Mouse (Mus musculus): ENCODE data around the gene Ttll8. TPM values are rescaled to one million over a fixed set of nuclear protein-coding genes. Genes with fewer than 3 reads are reported as not detected.

Gene Ttll8
- total RNA-seq, 2 experiments from 2014 or later: 0.87 to 2.2 TPM

DNA sequence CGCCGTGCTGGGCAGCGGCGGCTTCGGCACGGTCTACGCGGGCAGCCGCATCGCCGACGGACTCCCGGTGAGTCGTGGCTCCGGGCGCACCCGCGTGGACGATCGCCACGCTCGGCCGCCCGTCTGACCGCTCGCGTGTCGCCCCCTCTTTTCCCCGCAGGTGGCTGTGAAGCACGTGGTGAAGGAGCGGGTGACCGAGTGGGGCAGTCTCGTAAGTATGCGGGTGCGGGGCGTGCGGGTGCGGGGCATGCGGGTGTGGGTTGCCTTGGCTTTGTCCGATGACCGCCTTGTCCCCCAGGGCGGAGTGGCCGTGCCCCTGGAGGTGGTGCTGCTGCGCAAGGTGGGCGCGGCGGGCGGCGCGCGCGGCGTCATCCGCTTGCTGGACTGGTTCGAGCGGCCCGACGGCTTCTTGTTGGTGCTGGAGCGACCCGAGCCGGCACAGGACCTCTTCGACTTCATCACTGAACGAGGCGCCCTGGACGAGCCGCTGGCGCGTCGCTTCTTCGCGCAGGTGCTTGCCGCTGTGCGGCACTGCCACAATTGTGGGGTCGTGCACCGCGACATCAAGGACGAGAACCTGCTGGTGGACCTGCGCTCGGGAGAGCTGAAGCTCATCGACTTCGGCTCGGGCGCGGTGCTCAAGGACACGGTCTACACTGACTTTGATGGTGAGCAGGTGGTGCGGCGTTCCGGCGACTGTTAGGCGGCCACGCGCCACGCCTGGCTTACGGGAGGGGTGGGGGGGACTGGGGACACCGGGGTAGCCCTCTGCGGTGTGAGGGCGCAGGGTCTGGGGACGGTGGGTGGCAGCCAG is 91.1 kb downstream of the Ttll8 start:
- DNase-seq (ENCODE audit: low spot score in 2 of 2): peak in 1 of 2 experiments; percentile 65

GRCm38 (mm10) chr15:88861772-88862622 is 92.2 kb downstream of the Ttll8 start, which contains the start of gene Pim3:
Gene Pim3, plus strand, starts transcription at chr15:88862186.
- DNase-seq (ENCODE audit: low spot score in 2 of 2): peak; percentile 93 to 97

GRCm38 (mm10) chr15:88860781-88861180 is 93.4 kb downstream of the Ttll8 start:
- no peak for DNase-seq (ENCODE audit: low spot score in 2 of 2)

DNA sequence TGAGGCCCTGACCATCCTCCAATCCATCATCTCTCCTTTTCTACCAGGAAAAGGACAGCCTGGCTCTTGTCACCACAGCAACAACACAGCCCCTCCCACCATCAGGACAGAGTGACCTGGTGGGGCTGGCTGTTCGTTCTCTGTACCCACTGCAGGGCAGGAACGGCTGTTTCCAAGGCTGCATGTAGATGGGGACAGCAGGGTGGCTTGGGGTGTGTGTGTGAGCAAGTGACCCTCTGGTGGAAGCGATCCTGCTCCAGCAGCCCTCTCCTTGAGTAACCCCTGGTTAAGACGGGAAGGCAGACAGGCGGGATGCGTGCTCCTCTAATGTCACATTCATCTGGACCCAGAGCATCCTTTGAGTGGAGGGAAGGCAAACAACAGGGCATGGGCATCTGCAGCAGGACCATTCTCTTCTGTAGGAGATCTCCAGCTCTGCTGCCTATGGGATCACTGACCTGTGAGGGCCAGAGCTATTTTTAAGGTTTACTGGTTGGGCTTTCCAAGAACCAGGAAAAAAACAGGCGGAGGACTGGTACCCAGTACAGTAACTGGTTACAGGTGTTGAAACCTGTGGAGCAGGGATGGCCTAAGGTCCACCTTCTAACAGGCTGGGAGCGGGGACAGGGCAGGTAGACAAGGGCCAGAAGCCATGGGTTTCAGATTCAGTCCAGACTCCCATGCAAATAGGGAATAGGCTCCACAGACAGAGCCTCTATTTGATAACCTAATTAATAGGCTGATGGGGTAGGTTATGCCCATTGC is 94.8 kb downstream of the Ttll8 start:
- DNase-seq (ENCODE audit: low spot score in 2 of 2): no peak

- DNase-seq (ENCODE audit: low spot score in 2 of 2): no peak
Measured at GRCm38 (mm10) chr15:88858707-88859106, 95.5 kb downstream of the Ttll8 start.

- DNase-seq (ENCODE audit: low spot score in 2 of 2): no peak
Measured at GRCm38 (mm10) chr15:88858141-88858541, 96.1 kb downstream of the Ttll8 start.

- DNase-seq (ENCODE audit: low spot score in 2 of 2): no peak
Measured at GRCm38 (mm10) chr15:88857361-88857760, 96.9 kb downstream of the Ttll8 start.

DNA sequence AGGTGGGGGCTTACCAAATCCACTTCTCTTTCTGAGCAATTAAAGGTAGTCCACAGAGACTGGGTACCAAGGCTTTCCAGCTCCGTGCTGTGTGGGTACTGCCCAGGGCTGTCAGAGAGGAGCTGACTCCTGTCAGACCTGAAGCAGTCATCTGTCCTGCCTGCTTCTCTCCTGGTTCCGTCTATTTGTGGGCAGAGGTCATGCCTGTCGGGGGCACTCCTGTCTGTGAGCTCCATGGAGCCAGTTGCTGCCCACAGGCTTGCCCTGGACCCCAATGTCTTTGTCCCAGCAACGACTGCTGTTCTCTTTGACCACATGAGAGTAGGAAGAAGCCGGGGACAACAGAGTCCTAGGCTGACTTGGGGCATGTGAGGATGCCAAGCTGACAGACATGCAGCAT is 97.6 kb downstream of the Ttll8 start:
- DNase-seq (ENCODE audit: low spot score in 2 of 2): no peak

DNA sequence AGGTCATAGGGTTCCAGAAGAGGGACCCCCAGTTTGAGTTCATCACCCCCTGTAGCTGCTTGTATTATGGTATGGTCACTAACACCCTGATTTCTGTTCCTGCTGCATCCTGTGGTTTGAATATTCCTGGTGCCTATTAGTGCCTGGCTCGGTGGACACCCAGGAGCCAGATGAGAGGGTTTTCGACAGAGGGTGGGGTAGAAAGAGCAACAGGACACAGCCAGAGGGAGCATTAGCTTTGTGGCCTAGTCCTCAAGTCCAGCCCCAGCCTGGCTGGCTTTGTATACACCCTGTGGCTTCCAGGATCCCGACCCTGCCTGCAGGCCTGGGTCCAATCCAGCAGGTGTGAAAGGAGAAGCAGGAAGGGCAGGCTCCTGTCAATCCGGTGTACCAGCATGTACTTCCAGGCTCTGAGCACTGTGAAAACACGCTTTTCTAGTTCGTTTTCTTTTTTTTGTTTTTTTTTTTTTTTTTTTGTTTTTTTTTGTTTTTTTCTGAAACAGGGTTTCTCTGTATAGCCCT is 98.3 kb downstream of the Ttll8 start:
- DNase-seq (ENCODE audit: low spot score in 2 of 2): no peak

DNA sequence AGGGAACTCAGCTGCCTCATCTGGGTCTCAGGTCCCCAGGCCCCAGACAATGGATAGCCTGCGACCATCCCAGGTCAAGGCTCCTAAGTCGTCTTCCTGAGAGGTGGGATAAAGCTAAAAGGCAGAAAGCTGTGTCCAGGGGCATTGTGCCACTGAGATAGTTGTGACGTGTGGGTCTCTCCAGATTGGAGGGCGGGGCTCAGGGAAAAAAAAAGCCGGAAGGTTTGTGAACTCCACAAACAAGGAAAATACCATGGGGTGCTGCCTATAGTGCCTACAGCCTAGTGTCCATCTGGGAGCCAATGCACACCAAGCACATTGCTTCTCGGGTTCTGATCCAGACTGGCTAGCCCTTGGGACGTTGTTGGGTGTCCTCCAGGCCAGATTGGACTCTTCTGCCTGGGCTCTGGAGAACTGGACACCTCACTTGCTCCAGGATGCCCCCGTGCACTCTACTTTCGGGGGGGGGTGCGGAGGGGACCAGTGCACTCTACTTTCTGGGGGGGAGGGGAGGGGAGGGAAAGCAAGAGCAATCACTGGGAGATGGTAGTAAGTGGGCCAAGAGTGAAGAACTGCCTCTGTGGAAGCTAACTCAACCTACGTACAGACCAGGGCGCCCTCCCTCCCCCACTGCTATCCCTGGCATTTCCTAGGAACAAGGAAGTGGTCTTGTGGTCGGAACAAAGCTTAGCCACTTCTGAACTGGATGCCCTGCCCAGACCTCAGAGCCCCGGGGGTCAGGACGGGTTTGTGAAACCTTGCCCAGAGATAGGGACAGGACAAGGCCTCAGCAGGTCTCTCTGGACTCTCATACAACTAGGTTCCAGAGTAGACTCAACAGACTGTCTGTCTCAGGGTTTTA is 99.0 kb downstream of the Ttll8 start:
- no peak for DNase-seq (ENCODE audit: low spot score in 2 of 2)

DNA sequence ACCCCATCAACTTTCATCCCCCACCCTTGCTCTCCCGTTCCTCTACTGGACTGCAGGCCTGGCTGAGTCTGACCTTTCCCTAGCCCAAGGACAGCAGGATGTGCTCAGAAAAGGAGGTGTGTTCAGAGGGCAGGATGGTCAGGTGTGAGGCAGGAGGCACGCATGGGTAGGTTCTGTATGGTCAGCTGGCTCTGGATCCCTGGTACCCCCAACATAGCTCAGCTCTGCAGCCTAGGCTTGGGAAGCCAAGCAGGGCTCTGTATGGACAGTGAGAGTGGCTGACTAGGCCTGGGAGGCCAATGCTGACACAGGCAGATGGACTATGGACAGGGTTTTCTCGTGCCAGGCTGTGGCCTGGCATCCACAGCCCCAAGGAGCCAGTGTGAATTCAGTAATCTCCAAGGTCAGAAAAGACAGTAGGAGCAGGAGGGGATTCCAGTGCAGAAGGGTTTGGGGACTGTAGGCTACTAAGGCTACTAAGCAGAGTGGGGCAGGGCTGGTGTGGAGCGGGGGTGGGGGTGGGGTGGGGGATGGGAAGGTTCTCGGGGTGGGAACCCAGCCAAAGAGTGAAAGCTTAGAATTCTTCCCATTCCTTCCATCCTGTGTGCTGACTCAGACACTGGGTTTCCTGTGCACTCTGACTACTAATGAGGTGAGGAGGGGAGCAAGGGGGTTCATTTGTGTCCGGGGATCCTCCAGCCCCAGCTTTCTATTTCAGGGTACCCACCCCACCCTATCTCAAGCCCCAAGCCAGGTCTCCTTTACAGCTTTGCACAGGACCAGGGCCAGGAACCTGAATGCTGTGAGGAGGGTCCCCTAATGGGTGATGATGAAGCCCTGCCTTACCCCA is 99.9 kb downstream of the Ttll8 start:
- DNase-seq (ENCODE audit: low spot score in 2 of 2): no peak

GRCm38 (mm10) chr15:88853106-88853505 is 101.1 kb downstream of the Ttll8 start:
- no peak for DNase-seq (ENCODE audit: low spot score in 2 of 2)

- DNase-seq (ENCODE audit: low spot score in 2 of 2): no peak
Measured at GRCm38 (mm10) chr15:88851507-88852149, 102.6 kb downstream of the Ttll8 start.

GRCm38 (mm10) chr15:88851076-88851475 is 103.1 kb downstream of the Ttll8 start:
- no peak for DNase-seq (ENCODE audit: low spot score in 2 of 2)

DNA sequence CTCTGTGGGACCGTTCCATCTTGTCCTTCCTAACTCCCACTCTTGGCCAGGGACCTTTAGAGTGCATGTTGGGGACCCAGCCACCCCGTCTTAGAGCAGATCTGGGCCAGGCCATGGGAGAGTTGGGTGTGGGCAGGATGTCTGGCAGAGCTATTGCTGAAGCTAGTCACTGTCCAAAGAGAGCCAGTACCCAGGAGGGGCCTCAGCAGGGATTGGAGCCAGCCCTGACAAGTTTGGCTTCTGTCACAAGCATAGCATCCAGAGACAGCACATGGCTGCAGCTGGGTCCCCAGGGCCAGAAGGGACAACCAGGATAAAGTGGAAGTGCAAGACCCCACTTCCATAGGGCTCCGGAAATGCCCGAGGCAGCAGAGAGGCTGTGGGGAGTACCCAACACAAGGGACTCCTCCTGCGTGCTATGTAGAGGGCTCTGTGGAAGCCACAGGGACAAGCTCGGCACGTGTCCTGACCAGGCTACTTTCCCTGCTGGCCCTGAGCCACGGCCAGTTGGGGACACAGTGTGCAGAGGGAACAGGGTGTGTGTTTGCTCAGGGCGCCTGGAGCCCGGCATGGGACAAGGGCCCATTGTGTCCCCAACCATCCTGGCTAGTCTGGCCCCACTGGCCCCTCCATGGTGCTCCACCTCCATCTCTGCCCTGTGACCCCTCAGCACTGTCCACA is 103.9 kb downstream of the Ttll8 start:
- DNase-seq (ENCODE audit: low spot score in 2 of 2): peak; percentile 76 to 80

DNA sequence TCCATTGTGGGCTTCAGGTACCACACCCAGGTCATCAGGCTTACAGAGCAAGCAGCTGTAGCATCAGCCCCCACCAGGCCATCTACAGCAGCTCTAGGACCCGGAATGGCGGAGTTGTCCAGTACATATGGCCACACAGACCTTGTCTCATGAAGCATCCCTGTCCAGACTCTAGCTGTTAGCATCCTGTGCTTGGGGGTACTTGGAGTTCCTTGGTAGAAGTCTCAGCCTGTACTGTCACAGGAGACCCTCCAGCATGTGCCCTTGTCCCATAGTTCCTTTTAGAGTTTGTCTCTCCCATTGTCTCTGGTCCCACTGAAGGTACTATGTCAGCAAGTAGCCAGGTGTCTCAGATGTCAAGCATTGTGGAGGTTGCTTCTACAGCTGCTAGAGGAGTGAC is 104.6 kb downstream of the Ttll8 start:
- no peak for DNase-seq (ENCODE audit: low spot score in 2 of 2)

DNA sequence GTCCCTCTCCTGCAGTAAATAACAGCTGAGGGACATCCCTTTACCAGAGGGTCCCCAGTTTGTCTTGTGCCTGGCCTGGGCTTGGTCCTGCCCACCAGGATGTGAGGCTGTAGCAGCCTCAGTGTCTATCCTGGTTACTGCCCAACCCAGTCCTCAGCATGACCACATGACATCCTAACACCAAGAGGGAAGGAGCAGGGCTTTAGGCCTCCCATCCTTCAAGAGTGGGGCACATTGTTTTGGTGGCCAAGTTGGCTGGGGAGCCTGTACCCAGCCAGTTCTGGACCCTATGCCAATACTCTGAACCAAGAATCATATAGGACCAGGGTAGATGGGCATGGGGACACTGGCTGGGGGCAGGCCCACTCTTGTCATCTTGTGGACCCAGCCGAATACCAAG is 105.6 kb downstream of the Ttll8 start:
- DNase-seq (ENCODE audit: low spot score in 2 of 2): no peak

DNA sequence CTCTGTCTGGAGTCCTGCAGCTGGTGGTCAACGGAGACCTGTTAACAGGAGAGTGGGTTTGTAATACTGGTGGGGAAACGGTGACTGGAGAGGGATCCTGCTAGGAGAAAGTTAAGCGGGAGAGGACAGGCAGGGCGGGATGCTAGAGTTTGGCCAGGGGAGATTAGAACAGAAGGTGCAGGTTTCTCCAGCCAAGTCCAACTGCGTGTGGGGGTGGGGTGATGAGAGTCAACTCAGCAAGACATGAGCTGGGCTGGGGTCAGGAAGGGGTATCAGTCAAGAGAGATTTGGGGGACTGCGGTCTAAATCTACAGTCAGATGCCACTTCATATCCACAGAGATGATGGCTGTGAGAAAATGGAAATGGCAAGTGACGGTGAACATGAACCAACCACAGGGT is 109.3 kb downstream of the Ttll8 start:
- no peak for DNase-seq (ENCODE audit: low spot score in 2 of 2)

Measured in left cerebral cortex, adult 18-20 months (tissue).